Mouse (Mus musculus) MEL (cell line): ENCODE measurements around the gene Dmc1. TPM values are rescaled to one million over a fixed set of nuclear protein-coding genes. Genes with fewer than 3 reads are reported as not detected.

ENCODE experiments used
- DNase-seq: peaks from one replicate; pipeline ENCODE4 v3.0.0; 2011; ENCODE audit warnings: low read depth, low spot score
- H3K27ac ChIP-seq: 2 replicates; pipeline ENCODE4 v1.5.1; 2012; ENCODE audit warnings: low read depth, mild to moderate bottlenecking, control low read depth, low read length, moderate library complexity; ENCODE audit not compliant: control insufficient read depth
- H3K27me3 ChIP-seq, 2 experiments: fragments of 150-350 bp in 1 of 2; sonication (generic) in 1 of 2; 2 replicates each; pipeline ENCODE4 v1.6.1; 2012; ENCODE audit warnings: low read length in 2 of 2, mild to moderate bottlenecking in 2 of 2, improper control_type of control experiment in 1 of 2, moderate library complexity in 1 of 2; ENCODE audit not compliant: insufficient read depth in 2 of 2, control insufficient read depth in 1 of 2
- H3K36me3 ChIP-seq, 2 experiments: 2 replicates each; pipeline ENCODE4 v1.6.1; 2012 to 2014; ENCODE audit warnings: low read length in 2 of 2, improper control_type of control experiment in 1 of 2, inconsistent platforms in 1 of 2, mild to moderate bottlenecking in 1 of 2; ENCODE audit not compliant: insufficient read depth in 2 of 2, control insufficient read depth in 1 of 2
- H3K4me1 ChIP-seq, 2 experiments: fragments of 150-350 bp in 1 of 2; sonication (generic) in 1 of 2; 2 replicates each; pipeline ENCODE4 v1.6.1; 2012; ENCODE audit warnings: low read length in 2 of 2, improper control_type of control experiment in 1 of 2, mild to moderate bottlenecking in 1 of 2; ENCODE audit not compliant: insufficient read depth in 2 of 2, control insufficient read depth in 1 of 2
- H3K4me3 ChIP-seq, 2 experiments: fragments of 150-350 bp in 1 of 2; sonication (generic) in 1 of 2; 2 replicates each; pipeline ENCODE4 v1.5.1; 2012; ENCODE audit warnings: low read depth in 2 of 2, low read length in 2 of 2, mild to moderate bottlenecking in 2 of 2, moderate library complexity in 2 of 2, control low read depth in 1 of 2, improper control_type of control experiment in 1 of 2; ENCODE audit not compliant: control insufficient read depth in 1 of 2, insufficient read depth in 1 of 2
- H3K79me2 ChIP-seq: 2 replicates; pipeline ENCODE4 v1.6.1; 2012; ENCODE audit warnings: mild to moderate bottlenecking, low read length, moderate library complexity; ENCODE audit not compliant: control insufficient read depth, poor library complexity, insufficient read depth
- H3K9ac ChIP-seq: 2 replicates; pipeline ENCODE4 v1.6.1; 2012; ENCODE audit warnings: low read depth, mild to moderate bottlenecking, control low read depth, low read length, moderate library complexity; ENCODE audit not compliant: control insufficient read depth, poor library complexity, severe bottlenecking
- H3K9me3 ChIP-seq: fragments of 150-350 bp; sonication (generic); replicated peaks from 2 replicates; pipeline ENCODE4 v1.6.1; 2012; ENCODE audit warnings: mild to moderate bottlenecking, low read length, improper control_type of control experiment, moderate library complexity; ENCODE audit not compliant: insufficient read depth
- CHD2 ChIP-seq: IDR thresholded peaks from 2 replicates; pipeline ENCODE4 v1.6.1; 2011; ENCODE audit warnings: low read length, improper control_type of control experiment
- CTCF ChIP-seq, 3 experiments: IDR thresholded peaks in 2 of 3; conservative IDR thresholded peaks in 1 of 3; 2 replicates each; pipeline ENCODE4 v1.5.1; 2011 to 2012; ENCODE audit warnings: low read length in 3 of 3, low read depth in 2 of 3, mild to moderate bottlenecking in 2 of 3, improper control_type of control experiment in 1 of 3, inconsistent platforms in 1 of 3, mixed read lengths in 1 of 3, moderate library complexity in 1 of 3; ENCODE audit not compliant: control insufficient read depth in 1 of 3, insufficient read depth in 1 of 3, poor library complexity in 1 of 3, severe bottlenecking in 1 of 3
- E2F4 ChIP-seq: IDR thresholded peaks from 2 replicates; pipeline ENCODE4 v1.6.1; 2011; ENCODE audit warnings: low read depth, low read length, improper control_type of control experiment, borderline replicate concordance
- KAT2A ChIP-seq: conservative IDR thresholded peaks from 2 replicates; pipeline ENCODE4 v1.6.1; 2012; ENCODE audit warnings: low read depth, low read length, improper control_type of control experiment, inconsistent platforms
- MAZ ChIP-seq: IDR thresholded peaks from 2 replicates; pipeline ENCODE4 v1.6.1; 2012; ENCODE audit warnings: low read depth, mild to moderate bottlenecking, inconsistent platforms, low read length, improper control_type of control experiment
- MYB ChIP-seq: IDR thresholded peaks from 2 replicates; pipeline ENCODE4 v1.6.1; 2011; ENCODE audit warnings: mild to moderate bottlenecking, low read depth, low read length, improper control_type of control experiment
- RAD21 ChIP-seq: IDR thresholded peaks from 2 replicates; pipeline ENCODE4 v1.6.1; 2011; ENCODE audit warnings: mild to moderate bottlenecking, low read depth, low read length, improper control_type of control experiment
- SMC3 ChIP-seq: IDR thresholded peaks from 2 replicates; pipeline ENCODE4 v1.6.1; 2011; ENCODE audit warnings: low read depth, low read length, improper control_type of control experiment
- TBP ChIP-seq: IDR thresholded peaks from 2 replicates; pipeline ENCODE4 v1.8.0; 2011; ENCODE audit warnings: low read depth, low read length, improper control_type of control experiment
- TCF12 ChIP-seq: IDR thresholded peaks from 2 replicates; pipeline ENCODE4 v1.6.1; 2014; ENCODE audit warnings: low read depth, mild to moderate bottlenecking, inconsistent platforms, low read length, improper control_type of control experiment, moderate library complexity
- ZC3H11A ChIP-seq: IDR thresholded peaks from 2 replicates; pipeline ENCODE4 v1.6.1; 2012; ENCODE audit warnings: low read depth, mild to moderate bottlenecking, inconsistent platforms, low read length, improper control_type of control experiment
- ZKSCAN1 ChIP-seq: IDR thresholded peaks from 2 replicates; pipeline ENCODE4 v1.6.1; 2012; ENCODE audit warnings: low read depth, mild to moderate bottlenecking, inconsistent platforms, low read length, improper control_type of control experiment, moderate library complexity
- polyA plus RNA-seq, 2 experiments: library from polyadenylated mRNA; stranded (reverse) in 1 of 2; unstranded in 1 of 2; fragments of >175 nt in 1 of 2; fragments of >200 nt in 1 of 2; gene quantifications; 2 replicates each; pipeline versions ENCODE4 v1.2.1 to v1.2.4; 2012; ENCODE audit warnings: low replicate concordance in 2 of 2, low read depth in 1 of 2; ENCODE audit not compliant: insufficient read length in 2 of 2, insufficient read depth in 1 of 2, missing spikeins in 1 of 2
- total RNA-seq: library from RNA; depleted of rRNA; stranded (reverse); fragments of 300-350 nt; gene quantifications from 2 replicates; pipeline ENCODE4 v1.2.3, GENCODE M21; 2012

Gene Dmc1
- total and polyA plus RNA-seq, 3 experiments: not detected

DNA sequence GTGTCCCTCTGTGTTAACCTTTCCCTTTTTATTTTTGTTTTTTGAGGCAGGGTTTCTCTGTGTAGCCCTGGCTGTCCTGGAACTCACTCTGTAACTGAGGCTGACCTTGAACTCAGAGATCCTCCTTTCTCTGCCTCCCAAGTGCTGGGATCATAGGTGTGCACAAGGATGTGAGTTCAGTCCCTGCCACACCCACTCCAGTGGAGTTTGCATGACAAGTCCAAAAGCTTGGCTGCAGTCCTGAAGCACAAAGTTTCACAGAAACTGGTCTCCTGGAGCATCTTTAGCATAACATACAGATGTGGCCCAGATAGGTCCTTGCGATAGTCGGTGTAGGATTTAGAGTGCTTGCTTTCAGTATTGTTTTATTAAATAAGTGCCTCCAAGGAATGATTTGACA lies 4.3 kb upstream of the Dmc1 start:
- H3K4me3 ChIP-seq: no peak overlapping the region
- H3K9ac ChIP-seq: no peak overlapping the region
- H3K27me3 ChIP-seq: no peaks in the 10 kb centered on the region
- no peaks in the 10 kb centered on the region for H3K4me1 ChIP-seq
- no peak for DNase-seq
- no peak overlapping the region for H3K27ac ChIP-seq
- TF ChIP-seq TCF12 (no peak), TBP (no peak), KAT2A (no peak), CHD2 (no peak), SMC3 (no peak), ZKSCAN1 (no peak), MYB (no peak)
- H3K36me3 ChIP-seq: no peaks in the 10 kb centered on the region
- no peaks in the 10 kb centered on the region for H3K9me3 ChIP-seq
- no peaks in the 10 kb centered on the region for H3K79me2 ChIP-seq

GRCm38 (mm10) chr15:79608214-79608613 lies 3.3 kb upstream of the Dmc1 start:
- TF ChIP-seq KAT2A: no peak
- TF ChIP-seq ZC3H11A: no peak
- no peak for TF ChIP-seq MYB
- no peak for TF ChIP-seq RAD21
- no peak for TF ChIP-seq CTCF (IDR thresholded peaks at IDR 0.05 in 2 of 3, conservative IDR thresholded peaks at IDR 0.05 in 1 of 3; ENCODE audit: control insufficient read depth in 1 of 3, insufficient read depth in 1 of 3, low read depth in 2 of 3, low read length in 3 of 3, poor library complexity in 1 of 3, severe bottlenecking in 1 of 3)
- TF ChIP-seq E2F4: no peak
- no peak for TF ChIP-seq SMC3
- TF ChIP-seq, all 39 proteins: peak for 0
- no peak for DNase-seq
- H3K9ac ChIP-seq: no peak overlapping the region
- no peaks in the 10 kb centered on the region for H3K9me3 ChIP-seq
- H3K27me3 ChIP-seq: 0 out of 4 replicates have a peak, but pooled peaks cover 0 to under 1% of the 10 kb centered on the region in 2 experiments
- no peaks in the 10 kb centered on the region for H3K79me2 ChIP-seq
- no peaks in the 10 kb centered on the region for H3K36me3 ChIP-seq
- no peak overlapping the region for H3K27ac ChIP-seq
- no peak overlapping the region for H3K4me3 ChIP-seq
- H3K4me1 ChIP-seq: no peaks in the 10 kb centered on the region

DNA sequence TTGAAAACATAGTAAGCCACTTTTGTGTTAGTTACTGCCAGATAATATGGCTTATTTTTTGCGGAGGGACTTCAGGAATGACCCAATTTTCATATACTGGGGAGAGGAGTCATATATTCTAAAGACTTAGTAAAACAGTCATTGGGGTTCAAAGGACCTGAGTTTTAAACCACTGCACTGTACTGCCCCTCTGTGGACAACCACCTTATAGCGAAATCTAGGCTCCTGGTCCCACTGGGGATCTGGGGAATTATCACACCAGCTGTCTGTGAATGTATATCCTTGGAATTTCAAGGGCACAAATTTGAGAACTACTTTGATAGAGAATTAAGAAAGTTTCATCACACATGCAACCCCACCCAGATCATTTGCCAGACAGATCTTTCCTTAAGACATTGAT lies 2.8 kb upstream of the Dmc1 start:
- Histone ChIP-seq H3K27ac (no peak overlapping the region), H3K4me1 (no peaks in the 10 kb centered on the region), H3K27me3 (peaks cover 0 to 2% of the 10 kb centered on the region in 2 experiments; a peak in 1 of 4 replicates), H3K9me3 (no peaks in the 10 kb centered on the region), H3K79me2 (no peaks in the 10 kb centered on the region), H3K4me3 (no peak overlapping the region), H3K36me3 (no peaks in the 10 kb centered on the region), H3K9ac (no peak overlapping the region)
- peak; percentile 32 for DNase-seq
- TF ChIP-seq TCF12 (no peak), CTCF (IDR thresholded peaks at IDR 0.05 in 2 of 3, conservative IDR thresholded peaks at IDR 0.05 in 1 of 3; ENCODE audit: control insufficient read depth in 1 of 3, insufficient read depth in 1 of 3, low read depth in 2 of 3, low read length in 3 of 3, poor library complexity in 1 of 3, severe bottlenecking in 1 of 3) (peak; percentile 9 to 64 (median 31); a peak in 3 of 6 replicates), RAD21 (peak; percentile 66), SMC3 (peak; percentile 53), ZC3H11A (peak; percentile 46), MAZ (no peak)
